Mouse (Mus musculus) lung, postnatal 0 days (tissue): Measurements from ENCODE around the gene Arrb1.

ENCODE experiments used
- CTCF ChIP-seq: IDR thresholded peaks from 2 replicates; pipeline ENCODE4 v1.5.1; 2016; ENCODE audit warnings: antibody characterized with exemption, mild to moderate bottlenecking
- EP300 ChIP-seq: IDR thresholded peaks from 2 replicates; pipeline ENCODE4 v1.6.1; 2016; ENCODE audit warnings: antibody characterized with exemption, mild to moderate bottlenecking, control low read depth

DNA sequence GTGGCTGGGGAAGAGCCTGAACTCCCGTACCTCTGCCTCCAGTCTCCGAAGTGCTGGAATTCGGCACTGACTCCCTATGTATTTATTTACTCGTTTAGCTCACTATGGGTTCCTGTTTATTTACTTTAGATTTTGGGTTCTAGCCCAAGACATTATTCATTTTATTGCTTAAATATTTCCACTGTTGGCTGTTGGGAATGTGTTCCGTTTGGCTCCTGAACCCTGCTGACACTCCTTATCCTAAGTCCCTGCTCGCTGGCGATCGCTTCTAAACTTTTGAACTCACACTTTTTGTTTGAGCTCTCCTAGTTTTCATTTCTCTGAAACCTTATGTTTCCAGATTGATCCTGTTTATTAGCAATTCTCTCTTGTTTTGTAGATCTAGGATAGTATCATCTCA lies 12.1 kb upstream of the Arrb1 start:
- peak; percentile 81 for TF ChIP-seq EP300
- no peak for TF ChIP-seq CTCF
